23 mouse cellular contexts compared by ENCODE assay signal in the genomic region with DNA sequence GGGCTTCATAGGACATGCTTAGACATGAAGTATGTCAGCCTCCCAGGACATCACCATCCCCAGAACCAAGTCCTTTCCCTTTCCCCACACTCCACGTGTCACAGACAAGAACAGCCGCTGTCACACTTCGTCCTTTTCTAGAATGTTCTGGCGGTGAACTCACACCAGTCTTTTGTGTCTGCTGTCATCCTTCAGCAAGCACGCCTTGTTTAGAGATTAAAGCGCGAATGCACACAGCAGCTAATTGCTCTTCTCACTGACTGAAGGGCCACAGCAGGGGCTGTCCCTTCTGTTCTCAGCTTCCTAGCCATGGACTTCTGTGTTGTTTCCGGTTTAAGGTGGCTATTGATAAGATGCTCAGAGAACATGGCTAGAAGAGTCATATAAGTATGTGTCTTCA. TPM values are rescaled to one million over a fixed set of nuclear protein-coding genes. Genes with fewer than 3 reads are reported as not detected.
A peak's percentile ranks its signal among the peaks of the same experiment; 100 is the strongest.
DNase-seq lines count a peak whose midpoint lies in the region; ATAC-seq and TF ChIP-seq lines count a peak whose summit lies in the region.
"Had no signal": no experiment of that assay in that cellular context is flagged by ENCODE, and none has a peak within 500 bp of the region (broad histone marks: within the 10 kb centered on the region; RNA-seq: fewer than 3 reads in every experiment).

No protein-coding gene starts in this region.

- no peak for ATAC-seq in embryonic facial prominence, embryonic 14.5 days (ENCODE audit: low read depth)
- no peak for ATAC-seq in hindbrain, embryonic 14.5 days (ENCODE audit: low FRiP score)
- no peak for ATAC-seq in hindbrain, embryonic 11.5 days (ENCODE audit: low FRiP score)
- ATAC-seq in neural tube, embryonic 13.5 days (ENCODE audit: low read depth): 0 out of 2 replicates have a peak, but pooled peaks have one; percentile 10
- no peak for ATAC-seq in lung, postnatal 0 days
- ATAC-seq: activated CD4-positive, CD25-positive, alpha-beta regulatory T cell, adult 4 months; intestine, embryonic 15.5 days; Patski had no signal

- no peak overlapping the region for H3K9ac ChIP-seq in embryonic facial prominence, embryonic 14.5 days (ENCODE audit: low read depth, low read length)
- H3K9ac ChIP-seq in hindbrain, embryonic 14.5 days: no peak overlapping the region
- no peak overlapping the region for H3K9ac ChIP-seq in hindbrain, embryonic 11.5 days (ENCODE audit: low read depth, low read length)
- H3K9ac ChIP-seq in neural tube, embryonic 13.5 days: no peak overlapping the region
- no peak overlapping the region for H3K9ac ChIP-seq in lung, postnatal 0 days (replicated peaks; ENCODE audit: low read depth)
- H3K9ac ChIP-seq: intestine, embryonic 15.5 days had no signal

- DNase-seq in embryonic facial prominence, embryonic 14.5 days (ENCODE audit: low spot score): peak; percentile 27
- DNase-seq in embryonic facial prominence, embryonic 10.5 days (ENCODE audit: low spot score): no peak
- DNase-seq in hindbrain, embryonic 14.5 days (ENCODE audit: low spot score): no peak
- no peak for DNase-seq in hindbrain, embryonic 11.5 days (ENCODE audit: low spot score)
- DNase-seq in brain, embryonic 14.5 days (ENCODE audit: low read depth): peak; percentile 81
- DNase-seq in lung, postnatal 14 days: no peak
- no peak for DNase-seq in lung, postnatal 0 days (ENCODE audit: low spot score)
- DNase-seq: adrenal gland, postnatal 10 days; cerebellum, adult 11-12 months; cerebellum, postnatal 25 days; embryo, embryonic 11 days; heart, postnatal 4 days; kidney, adult 9 months; kidney, postnatal 25 days; liver; thymus, postnatal 36 days had no signal

- no peaks in the 10 kb centered on the region for H3K27me3 ChIP-seq in embryonic facial prominence, embryonic 14.5 days (replicated peaks; ENCODE audit: control insufficient read depth, insufficient read depth, low read length)
- H3K27me3 ChIP-seq in embryonic facial prominence, embryonic 10.5 days (replicated peaks; ENCODE audit: low read depth, poor library complexity, severe bottlenecking): no peaks in the 10 kb centered on the region
- no peaks in the 10 kb centered on the region for H3K27me3 ChIP-seq in hindbrain, embryonic 14.5 days (ENCODE audit: control insufficient read depth, insufficient read depth, low read length)
- no peaks in the 10 kb centered on the region for H3K27me3 ChIP-seq in hindbrain, embryonic 11.5 days (ENCODE audit: control insufficient read depth, insufficient read depth, low read length)
- no peaks in the 10 kb centered on the region for H3K27me3 ChIP-seq in neural tube, embryonic 13.5 days
- no peaks in the 10 kb centered on the region; the same call in 1 of the 2 replicates for H3K27me3 ChIP-seq in lung, postnatal 0 days (replicated peaks; ENCODE audit: insufficient read depth, low read length)
- H3K27me3 ChIP-seq: intestine, embryonic 15.5 days; megakaryocyte, embryonic 14.5 days; Patski had no signal

- H3K4me3 ChIP-seq in embryonic facial prominence, embryonic 14.5 days (ENCODE audit: low read depth, low read length): no peak overlapping the region
- H3K4me3 ChIP-seq in embryonic facial prominence, embryonic 10.5 days: no peak overlapping the region
- H3K4me3 ChIP-seq in hindbrain, embryonic 14.5 days (replicated peaks; ENCODE audit: low read length): no peak overlapping the region
- no peak overlapping the region for H3K4me3 ChIP-seq in hindbrain, embryonic 11.5 days (ENCODE audit: low read depth, low read length)
- H3K4me3 ChIP-seq in neural tube, embryonic 13.5 days: no peak overlapping the region
- H3K4me3 ChIP-seq in lung, postnatal 0 days (ENCODE audit: low read depth, low read length): no peak overlapping the region
- H3K4me3 ChIP-seq: intestine, embryonic 15.5 days; megakaryocyte, embryonic 14.5 days had no signal

- WGBS in embryonic facial prominence, embryonic 14.5 days: 69% methylated on average over 8 of the region's 8 CpGs
- WGBS in embryonic facial prominence, embryonic 10.5 days: 65% methylated on average over 8 of the region's 8 CpGs
- WGBS in hindbrain, embryonic 14.5 days: 28% methylated on average over 8 of the region's 8 CpGs
- WGBS in hindbrain, embryonic 11.5 days: 51% methylated on average over 8 of the region's 8 CpGs
- WGBS in neural tube, embryonic 13.5 days: 32% methylated on average over 8 of the region's 8 CpGs
- WGBS in lung, postnatal 0 days: 68% methylated on average over 8 of the region's 8 CpGs

- no peak overlapping the region for H3K4me2 ChIP-seq in embryonic facial prominence, embryonic 14.5 days (ENCODE audit: low read depth, low read length)
- H3K4me2 ChIP-seq in hindbrain, embryonic 14.5 days (replicated peaks): no peak overlapping the region
- no peak overlapping the region for H3K4me2 ChIP-seq in hindbrain, embryonic 11.5 days (replicated peaks; ENCODE audit: low read depth, low read length)
- no peak overlapping the region for H3K4me2 ChIP-seq in neural tube, embryonic 13.5 days
- no peak overlapping the region for H3K4me2 ChIP-seq in lung, postnatal 0 days (replicated peaks; ENCODE audit: low read depth, low read length)
- H3K4me2 ChIP-seq: heart, embryonic 11.5 days; intestine, embryonic 15.5 days had no signal

- no peak overlapping the region for H3K27ac ChIP-seq in embryonic facial prominence, embryonic 14.5 days (replicated peaks; ENCODE audit: low read depth, low read length)
- no peak overlapping the region for H3K27ac ChIP-seq in embryonic facial prominence, embryonic 10.5 days (replicated peaks)
- peak overlapping the region; percentile 68; the same call in 1 of the 2 replicates for H3K27ac ChIP-seq in hindbrain, embryonic 14.5 days
- H3K27ac ChIP-seq in hindbrain, embryonic 11.5 days (ENCODE audit: low read depth, low read length): no peak overlapping the region
- H3K27ac ChIP-seq in neural tube, embryonic 13.5 days (replicated peaks): peak overlapping the region; percentile 75
- H3K27ac ChIP-seq in lung, postnatal 0 days (ENCODE audit: low read length): no peak overlapping the region
- H3K27ac ChIP-seq: intestine, embryonic 15.5 days had no signal

- TF ChIP-seq EP300 in lung, postnatal 0 days (IDR thresholded peaks at IDR 0.05): no peak

- no peaks in the 10 kb centered on the region for H3K36me3 ChIP-seq in embryonic facial prominence, embryonic 14.5 days (ENCODE audit: control insufficient read depth, insufficient read depth, low read length)
- no peaks in the 10 kb centered on the region for H3K36me3 ChIP-seq in embryonic facial prominence, embryonic 10.5 days (replicated peaks)
- no peaks in the 10 kb centered on the region for H3K36me3 ChIP-seq in hindbrain, embryonic 14.5 days (replicated peaks; ENCODE audit: control insufficient read depth, insufficient read depth)
- H3K36me3 ChIP-seq in hindbrain, embryonic 11.5 days (ENCODE audit: control insufficient read depth, insufficient read depth, low read length): no peaks in the 10 kb centered on the region
- no peaks in the 10 kb centered on the region for H3K36me3 ChIP-seq in neural tube, embryonic 13.5 days
- no peaks in the 10 kb centered on the region for H3K36me3 ChIP-seq in lung, postnatal 0 days (ENCODE audit: insufficient read depth, low read length)
- H3K36me3 ChIP-seq: intestine, embryonic 15.5 days had no signal

- no peaks in the 10 kb centered on the region for H3K9me3 ChIP-seq in embryonic facial prominence, embryonic 14.5 days (ENCODE audit: control insufficient read depth, low read length)
- no peaks in the 10 kb centered on the region for H3K9me3 ChIP-seq in embryonic facial prominence, embryonic 10.5 days
- H3K9me3 ChIP-seq in hindbrain, embryonic 14.5 days (ENCODE audit: control insufficient read depth, low read length): no peaks in the 10 kb centered on the region
- H3K9me3 ChIP-seq in hindbrain, embryonic 11.5 days (ENCODE audit: control insufficient read depth, low read length): no peaks in the 10 kb centered on the region
- no peaks in the 10 kb centered on the region for H3K9me3 ChIP-seq in neural tube, embryonic 13.5 days
- H3K9me3 ChIP-seq in lung, postnatal 0 days (ENCODE audit: low read length): no peaks in the 10 kb centered on the region
- H3K9me3 ChIP-seq: intestine, embryonic 15.5 days had no signal

- TF ChIP-seq CTCF in brain, embryonic 14.5 days (IDR thresholded peaks at IDR 0.05; ENCODE audit: borderline replicate concordance, extremely low read depth, insufficient read depth, insufficient read length): no peak
- TF ChIP-seq CTCF in lung, postnatal 0 days (IDR thresholded peaks at IDR 0.05): no peak

- TF ChIP-seq POLR2A in brain, embryonic 14.5 days (IDR thresholded peaks at IDR 0.05; ENCODE audit: borderline replicate concordance, extremely low read depth, insufficient read depth, insufficient read length, poor library complexity, severe bottlenecking): no peak

- peaks cover 10% of the 10 kb centered on the region for H3K4me1 ChIP-seq in embryonic facial prominence, embryonic 14.5 days (ENCODE audit: control insufficient read depth, insufficient read depth, low read length)
- peaks cover 27% of the 10 kb centered on the region for H3K4me1 ChIP-seq in embryonic facial prominence, embryonic 10.5 days
- H3K4me1 ChIP-seq in hindbrain, embryonic 14.5 days (replicated peaks; ENCODE audit: control insufficient read depth, insufficient read depth, low read length): peaks cover 39% of the 10 kb centered on the region
- peaks cover 3% of the 10 kb centered on the region; the same call in 1 of the 2 replicates for H3K4me1 ChIP-seq in hindbrain, embryonic 11.5 days (replicated peaks; ENCODE audit: control insufficient read depth, insufficient read depth, low read length)
- peaks cover 56% of the 10 kb centered on the region for H3K4me1 ChIP-seq in neural tube, embryonic 13.5 days (replicated peaks)
- no peaks in the 10 kb centered on the region for H3K4me1 ChIP-seq in lung, postnatal 0 days (ENCODE audit: insufficient read depth, low read depth, low read length)
- H3K4me1 ChIP-seq: intestine, embryonic 15.5 days; megakaryocyte, embryonic 14.5 days had no signal

RNA-seq across cellular contexts. Expression of a gene that starts 57.5 kb away (rescaled TPM):
- not detected in 2 replicates for polyA plus RNA-seq in embryonic facial prominence, embryonic 14.5 days (2014; fragmentation: Nextera tagmentation; extraction: Ambion mirVana)
- polyA plus RNA-seq in embryonic facial prominence, embryonic 10.5 days (2016; fragmentation: Nextera tagmentation; extraction: Ambion mirVana): not detected in 2 replicates
- polyA plus RNA-seq in hindbrain, embryonic 14.5 days (2014; fragmentation: Nextera tagmentation; extraction: Ambion mirVana): 0.13 and 0.14 TPM in 2 replicates
- polyA plus RNA-seq in hindbrain, embryonic 11.5 days (2014; fragmentation: Nextera tagmentation; extraction: Ambion mirVana): not detected in 2 replicates
- not detected in 2 replicates for polyA plus RNA-seq in brain, embryonic 14.5 days (2012; rRNA removed)
- not detected in 2 replicates for polyA plus RNA-seq in neural tube, embryonic 13.5 days (2015; fragmentation: Nextera tagmentation; extraction: Ambion mirVana)
- not detected in 2 replicates for polyA plus RNA-seq in lung, postnatal 0 days (2015; fragmentation: Nextera tagmentation; extraction: Ambion mirVana)
- polyA plus RNA-seq: activated CD4-positive, CD25-positive, alpha-beta regulatory T cell, adult 4 months; heart, embryonic 11.5 days; intestine, embryonic 15.5 days; liver, embryonic 16.5 days; Patski had no signal

Comparison
In these comparisons a context has a peak if more than half of its experiments do, and no peak if none do; other contexts are left out.
1. DNase-seq: peak in embryonic facial prominence, embryonic 14.5 days (single experiment) and brain, embryonic 14.5 days (single experiment); none in embryonic facial prominence, embryonic 10.5 days (single experiment), hindbrain, embryonic 14.5 days (single experiment), hindbrain, embryonic 11.5 days (single experiment), lung, postnatal 14 days (single experiment) and lung, postnatal 0 days (single experiment).
2. H3K27ac ChIP-seq: peak in hindbrain, embryonic 14.5 days (single experiment) and neural tube, embryonic 13.5 days (single experiment); none in embryonic facial prominence, embryonic 14.5 days (single experiment), embryonic facial prominence, embryonic 10.5 days (single experiment), hindbrain, embryonic 11.5 days (single experiment) and lung, postnatal 0 days (single experiment).